Mouse (Mus musculus): ENCODE results near the gene Rbm34. TPM values are rescaled to one million over a fixed set of nuclear protein-coding genes. Genes with fewer than 3 reads are reported as not detected.
"Not testable (repeated sequence)": the region's sequence is repeated elsewhere in the genome, so short reads cannot be mapped to it uniquely, and the experiment has no call there.

The Rbm34 gene
- total RNA-seq (2021), result 10 to 100 TPM; 13.1 to 13.6 TPM
- long read RNA-seq, transcript Rbm34-201 (11 exons, 3,424 nt), result major isoform, 5 of 9 reads
- long read RNA-seq, partial matches to known transcripts, result 1 of 9 reads
- long read RNA-seq, other reads (novel, unspliced or antisense), result 1 of 9 reads

GRCm38 (mm10) chr8:126970579-126971313 is at the start of gene Rbm34:
TSS of gene Rbm34 (minus strand) at chr8:126971071.
- DNase-seq (ENCODE audit: low spot score in 2 of 2), result peak; percentile 90 to 95

- DNase-seq (ENCODE audit: low spot score in 2 of 2), result no peak
Measured at GRCm38 (mm10) chr8:127011668-127012067, 40.8 kb upstream of the Rbm34 start.

GRCm38 (mm10) chr8:126994506-126994905 is 23.6 kb upstream of the Rbm34 start:
- no peak for DNase-seq (ENCODE audit: low spot score in 2 of 2)

GRCm38 (mm10) chr8:126989363-126990153 is 18.7 kb upstream of the Rbm34 start:
- no peak for DNase-seq (ENCODE audit: low spot score in 2 of 2)

- no peak for DNase-seq (ENCODE audit: low spot score in 2 of 2)
Measured at GRCm38 (mm10) chr8:126988346-126989006, 17.6 kb upstream of the Rbm34 start.

GRCm38 (mm10) chr8:126986495-126986894 is 15.6 kb upstream of the Rbm34 start:
- DNase-seq (ENCODE audit: low spot score in 2 of 2), result peak; percentile 69 to 93

- no peak for DNase-seq (ENCODE audit: low spot score in 2 of 2)
Measured at GRCm38 (mm10) chr8:126980046-126980445, 9.2 kb upstream of the Rbm34 start.

GRCm38 (mm10) chr8:126979091-126979920 is 8.4 kb upstream of the Rbm34 start:
- no peak for DNase-seq (ENCODE audit: low spot score in 2 of 2)

- not testable (repeated sequence) for DNase-seq (ENCODE audit: low spot score in 2 of 2)
Measured at GRCm38 (mm10) chr8:126978535-126978934, 7.7 kb upstream of the Rbm34 start.

- DNase-seq (ENCODE audit: low spot score in 2 of 2), result no peak
Measured at GRCm38 (mm10) chr8:126978028-126978427, 7.2 kb upstream of the Rbm34 start.

- DNase-seq (ENCODE audit: low spot score in 2 of 2), result no peak
Measured at GRCm38 (mm10) chr8:126976608-126977348, 5.9 kb upstream of the Rbm34 start.

- DNase-seq (ENCODE audit: low spot score in 2 of 2), result peak in 1 of 2 experiments; percentile 60
Measured at GRCm38 (mm10) chr8:126975706-126976105, 4.8 kb upstream of the Rbm34 start.

- no peak for DNase-seq (ENCODE audit: low spot score in 2 of 2)
Measured at GRCm38 (mm10) chr8:126974511-126974910, 3.6 kb upstream of the Rbm34 start.

- DNase-seq (ENCODE audit: low spot score in 2 of 2), result no peak
Measured at GRCm38 (mm10) chr8:126973686-126974265, 2.9 kb upstream of the Rbm34 start.

- DNase-seq (ENCODE audit: low spot score in 2 of 2), result no peak
Measured at GRCm38 (mm10) chr8:126972649-126973048, 1.8 kb upstream of the Rbm34 start.

GRCm38 (mm10) chr8:126972102-126972501 is 1.2 kb upstream of the Rbm34 start:
- no peak for DNase-seq (ENCODE audit: low spot score in 2 of 2)

- no peak for DNase-seq (ENCODE audit: low spot score in 2 of 2)
Measured at GRCm38 (mm10) chr8:126971314-126971664, 418 bp upstream of the Rbm34 start.

- DNase-seq (ENCODE audit: low spot score in 2 of 2), result no peak
Measured at GRCm38 (mm10) chr8:126969546-126969945, 1.3 kb downstream of the Rbm34 start.

- no peak for DNase-seq (ENCODE audit: low spot score in 2 of 2)
Measured at GRCm38 (mm10) chr8:126968107-126968506, 2.8 kb downstream of the Rbm34 start.

- no peak for DNase-seq (ENCODE audit: low spot score in 2 of 2)
Measured at GRCm38 (mm10) chr8:126965246-126965645, 5.6 kb downstream of the Rbm34 start.

Measured in layer of hippocampus, adult 18-20 months (tissue).